Mouse (Mus musculus) cortical plate, adult 2 months (tissue): Measurements from ENCODE around the gene Bst2. TPM values are rescaled to one million over a fixed set of nuclear protein-coding genes. Genes with fewer than 3 reads are reported as not detected.

Experiments used
- H3K27ac ChIP-seq: fragments of 200-500 bp; 2 replicates; pipeline ENCODE4 v1.5.1; 2012; ENCODE audit warnings: low read length, control low read depth, inconsistent platforms; ENCODE audit not compliant: insufficient read depth
- H3K4me1 ChIP-seq: fragments of 200-500 bp; 2 replicates; pipeline ENCODE4 v1.6.1; 2011; ENCODE audit warnings: low read length; ENCODE audit not compliant: control insufficient read depth, insufficient read depth
- H3K4me3 ChIP-seq: fragments of 200-500 bp; 2 replicates; pipeline ENCODE4 v1.5.1; 2011; ENCODE audit warnings: mild to moderate bottlenecking, low read length, control low read depth; ENCODE audit not compliant: insufficient read depth
- CTCF ChIP-seq: fragments of 200-500 bp; IDR thresholded peaks from 2 replicates; pipeline ENCODE4 v1.5.1; 2011; ENCODE audit warnings: mild to moderate bottlenecking, control low read depth, low read length; ENCODE audit not compliant: insufficient read depth; ENCODE audit errors: extremely low read depth
- POLR2A ChIP-seq: fragments of 200-500 bp; IDR thresholded peaks from 2 replicates; pipeline ENCODE4 v1.6.1; 2011; ENCODE audit warnings: mild to moderate bottlenecking, low read length, control low read depth; ENCODE audit not compliant: insufficient read depth; ENCODE audit errors: extremely low read depth
- polyA plus RNA-seq: library from polyadenylated mRNA; depleted of rRNA; stranded (reverse); fragments of >200 nt; gene quantifications from 2 replicates; pipeline ENCODE4 v1.2.3, GENCODE M21; 2012

The Bst2 gene
- polyA plus RNA-seq, 1 experiment, result 20.5 TPM

GRCm38 (mm10) chr8:71560765-71561164 is 23.5 kb upstream of the Bst2 start:
- Histone ChIP-seq H3K27ac (no peak overlapping the region), H3K4me3 (no peak overlapping the region), H3K4me1 (no peaks in the 10 kb centered on the region)
- no peak for TF ChIP-seq POLR2A

GRCm38 (mm10) chr8:71560071-71560470 is 22.8 kb upstream of the Bst2 start:
- Histone ChIP-seq H3K4me1 (no peaks in the 10 kb centered on the region), H3K27ac (no peak overlapping the region), H3K4me3 (no peak overlapping the region)
- TF ChIP-seq POLR2A (no peak), CTCF (no peak)

DNA sequence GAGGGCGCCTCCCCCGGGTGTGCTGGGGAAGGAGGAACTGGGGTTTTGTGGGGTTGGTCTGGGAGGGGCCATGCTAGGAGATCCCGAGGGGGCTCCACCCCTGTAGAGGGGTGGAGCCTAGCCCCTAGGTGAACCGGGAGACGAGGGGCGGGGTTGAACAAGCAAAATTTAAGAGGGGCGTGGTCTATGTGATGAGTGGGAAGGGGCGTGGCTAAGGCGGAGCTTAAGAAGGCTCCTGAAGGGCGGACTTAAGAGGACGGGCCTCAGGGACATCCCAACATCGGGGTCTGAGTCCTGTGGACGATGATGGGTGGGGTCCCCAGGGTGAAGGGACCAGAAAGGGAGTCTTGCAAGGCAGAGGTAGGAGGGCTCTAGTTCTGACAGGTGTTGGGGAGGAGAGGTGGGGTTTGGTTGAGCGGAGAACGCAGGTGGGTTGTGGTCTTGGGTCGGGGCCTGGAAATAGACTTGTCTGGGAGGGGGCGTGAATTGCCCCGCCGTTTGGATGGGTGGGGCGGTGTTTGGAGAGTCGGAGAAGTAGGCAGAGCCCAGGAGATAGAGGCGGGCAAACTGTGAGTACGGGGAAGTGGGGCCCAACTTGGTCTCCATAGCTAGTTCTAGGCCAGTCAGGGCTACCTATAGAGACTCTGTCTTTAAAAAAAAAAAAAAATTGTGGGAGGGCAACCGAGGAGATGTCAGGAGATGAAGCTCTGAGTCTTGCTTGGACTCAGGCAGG is 21.9 kb upstream of the Bst2 start:
- no peak overlapping the region for H3K4me3 ChIP-seq
- no peak for TF ChIP-seq CTCF
- no peak for TF ChIP-seq POLR2A
- no peak overlapping the region for H3K27ac ChIP-seq
- H3K4me1 ChIP-seq, result no peaks in the 10 kb centered on the region

DNA sequence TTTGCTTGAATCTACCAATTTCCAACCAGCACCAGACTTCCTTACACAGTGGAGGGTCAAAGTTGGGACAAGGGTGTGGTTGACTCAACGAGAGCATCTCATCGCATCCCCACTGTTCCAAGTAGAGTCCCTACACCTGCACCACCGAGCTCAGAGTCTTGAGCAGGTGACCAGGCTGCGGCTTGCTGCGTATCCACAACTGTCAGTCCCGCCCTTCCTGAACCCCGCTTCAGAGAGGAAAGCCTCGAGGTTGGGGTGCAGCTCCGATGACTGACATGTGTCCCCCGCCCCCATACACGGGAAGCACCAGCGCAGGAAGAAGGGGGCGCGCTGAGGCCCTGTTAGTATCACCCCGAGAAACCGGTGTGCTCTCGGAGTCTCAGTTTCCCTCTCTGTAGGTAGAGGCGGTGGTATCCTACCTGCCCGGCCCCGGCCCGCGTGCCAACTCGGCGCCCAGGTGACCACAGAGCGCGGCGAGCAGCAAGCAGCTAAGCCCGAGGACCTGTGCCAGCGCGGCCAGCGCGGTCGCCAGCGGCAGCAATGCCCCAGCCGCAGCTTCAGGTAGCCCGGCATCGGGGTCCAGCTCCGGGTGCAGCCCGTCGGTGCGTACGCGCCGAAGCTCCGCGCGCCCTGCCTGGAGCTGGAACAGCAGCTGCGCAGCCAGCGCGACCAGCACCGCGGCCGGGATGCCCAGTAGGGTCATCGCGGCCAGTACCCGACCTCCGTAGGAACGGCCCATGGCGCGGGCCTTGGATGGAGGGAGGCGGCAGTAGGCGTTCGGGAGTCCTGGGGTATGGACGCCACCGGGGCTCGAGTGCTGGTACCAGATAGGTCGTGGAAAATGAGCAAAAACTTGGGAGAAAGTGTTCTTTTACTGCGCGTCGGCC is 21.1 kb upstream of the Bst2 start, which contains the start of gene Tmem221:
Gene Tmem221, minus strand, starts transcription at position 801 of the 887 bp plus-strand sequence.
- Histone ChIP-seq H3K4me3 (no peak within 1 kb of the TSS), H3K27ac (no peak within 1 kb of the TSS), H3K4me1 (no peaks in the 10 kb centered on the region)
- TF ChIP-seq POLR2A, result no peak
- TF ChIP-seq CTCF, result no peak

DNA sequence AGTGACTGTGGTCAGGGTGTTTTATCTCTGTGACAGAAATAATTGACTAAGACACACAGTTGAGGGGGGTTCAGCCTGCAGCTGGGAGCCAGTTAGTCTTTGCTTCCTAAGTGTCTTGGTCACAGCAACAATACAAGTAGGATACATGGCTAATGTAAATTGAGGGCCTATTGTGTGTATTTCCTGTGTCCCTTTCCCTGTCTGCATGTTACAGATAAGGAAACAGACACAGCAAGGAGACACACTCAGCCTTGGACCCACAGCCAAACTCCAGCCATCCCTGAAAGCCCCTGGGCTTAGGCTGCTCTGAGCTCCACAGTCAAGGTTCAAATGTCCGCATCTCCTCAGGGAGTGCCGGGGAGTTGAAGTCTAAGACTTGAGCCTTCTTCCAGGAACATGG is 17.4 kb upstream of the Bst2 start:
- Histone ChIP-seq H3K4me1 (no peaks in the 10 kb centered on the region), H3K27ac (no peak overlapping the region), H3K4me3 (no peak overlapping the region)
- no peak for TF ChIP-seq POLR2A
- TF ChIP-seq CTCF, result no peak

DNA sequence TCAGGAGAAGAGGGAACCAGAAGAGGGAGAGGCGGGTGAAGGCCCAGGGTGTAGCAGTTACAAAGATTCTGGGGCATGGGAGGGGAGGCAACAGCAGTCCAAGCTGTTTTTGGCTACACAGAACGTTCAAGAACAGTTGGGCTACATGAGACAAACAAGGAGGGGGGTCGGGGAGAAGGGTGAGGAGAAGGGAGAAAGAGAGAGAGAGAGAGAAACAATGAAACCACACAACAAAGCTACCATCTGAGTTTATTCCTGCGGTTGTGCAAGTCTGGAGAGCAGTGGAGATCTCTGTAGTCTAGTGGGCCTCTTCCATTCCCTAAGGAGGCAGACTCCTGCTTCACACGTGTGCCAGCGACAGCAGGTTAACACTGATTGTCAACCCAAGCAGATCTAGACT is 16.7 kb upstream of the Bst2 start:
- Histone ChIP-seq H3K4me3 (no peak overlapping the region), H3K4me1 (no peaks in the 10 kb centered on the region), H3K27ac (no peak overlapping the region)
- TF ChIP-seq POLR2A (no peak), CTCF (no peak)

- Histone ChIP-seq H3K4me3 (no peak overlapping the region), H3K4me1 (no peaks in the 10 kb centered on the region), H3K27ac (no peak overlapping the region)
- TF ChIP-seq POLR2A (no peak), CTCF (no peak)
These were observed 15.5 kb upstream of the Bst2 start for GRCm38 (mm10) chr8:71552770-71553169.

GRCm38 (mm10) chr8:71550754-71551153 is 13.5 kb upstream of the Bst2 start:
- Histone ChIP-seq H3K27ac (no peak overlapping the region), H3K4me3 (no peak overlapping the region)
- TF ChIP-seq POLR2A (no peak), CTCF (no peak)

DNA sequence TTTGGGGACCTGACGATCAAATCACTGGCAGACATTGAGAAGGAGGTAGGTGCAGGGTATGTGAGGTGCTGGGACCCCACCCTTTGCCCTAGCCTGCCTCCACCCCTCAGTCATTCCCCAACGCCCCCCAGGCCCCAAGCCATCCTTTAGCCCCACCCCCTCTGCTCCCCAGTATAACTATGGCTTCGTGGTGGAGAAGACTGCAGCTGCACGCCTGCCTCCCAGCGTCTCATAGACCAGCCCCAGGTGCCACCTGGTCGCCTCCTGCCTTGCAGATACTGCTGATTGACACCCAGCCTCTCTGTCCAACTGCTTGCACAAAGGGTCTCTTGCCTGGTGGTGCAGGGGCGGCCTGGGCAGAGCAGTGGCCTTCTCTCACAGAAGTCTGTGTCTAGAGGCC is 10.3 kb upstream of the Bst2 start:
- TF ChIP-seq POLR2A, result no peak
- no peak for TF ChIP-seq CTCF
- H3K27ac ChIP-seq, result no peak overlapping the region
- peaks cover 4% of the 10 kb centered on the region for H3K4me1 ChIP-seq
- no peak overlapping the region for H3K4me3 ChIP-seq

More at GRCm38 (mm10) chr8:71550754-71551153, 13.5 kb upstream of the Bst2 start:
- H3K4me1 ChIP-seq, result no peaks in the 10 kb centered on the region

DNA sequence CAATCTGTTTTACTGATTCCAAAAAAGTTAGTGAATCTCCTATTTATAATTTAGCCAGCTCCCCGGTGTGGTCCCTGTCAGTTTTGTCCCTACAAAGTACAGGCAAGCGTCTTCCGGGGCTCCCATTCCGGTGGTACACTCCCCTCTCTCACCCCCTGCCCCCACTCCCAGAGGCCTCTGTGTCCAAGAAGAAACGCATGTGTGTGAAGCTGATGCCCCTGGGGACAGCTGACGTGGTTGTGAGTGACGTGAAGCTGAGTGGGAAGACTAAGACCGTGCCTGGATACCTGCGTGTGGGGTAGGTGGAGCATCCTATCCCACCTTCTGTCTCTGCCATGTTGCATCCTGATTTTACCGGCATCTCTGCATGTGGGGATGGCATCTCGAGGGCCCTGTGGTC is 7.8 kb upstream of the Bst2 start:
- no peak overlapping the region for H3K27ac ChIP-seq
- TF ChIP-seq POLR2A (no peak), CTCF (no peak)
- no peak overlapping the region for H3K4me3 ChIP-seq
- peaks cover 4% of the 10 kb centered on the region for H3K4me1 ChIP-seq
